Mouse (Mus musculus) urinary bladder, adult 18-20 months (tissue): ENCODE data around the gene Cadm4.
"Not testable (repeated sequence)": the region's sequence is repeated elsewhere in the genome, so short reads cannot be mapped to it uniquely, and the experiment has no call there.

Experiments
- DNase-seq, 2 experiments: peaks; one replicate each; pipeline ENCODE4 v3.0.0; 2022; ENCODE audit warnings: low spot score in 2 of 2, mixed read lengths in 2 of 2

Cadm4 gene

DNA sequence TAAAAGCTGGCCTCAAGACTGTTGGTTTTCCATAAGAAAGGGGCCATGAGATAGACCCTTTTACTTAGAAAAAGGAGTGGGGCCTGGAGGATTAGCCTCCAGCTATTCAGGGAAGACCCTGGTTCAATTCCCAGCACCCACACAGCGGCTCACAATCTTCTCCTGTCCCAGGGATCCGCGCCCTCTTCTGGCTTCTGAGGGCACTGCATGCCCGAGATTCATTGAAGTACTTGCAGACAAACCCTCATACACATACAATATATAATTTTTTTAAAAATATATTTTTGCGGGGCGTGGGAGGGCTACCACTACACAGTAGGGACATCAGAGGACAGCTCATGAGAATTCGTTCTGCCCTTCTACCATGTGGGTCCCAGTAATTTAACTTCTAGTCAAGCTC lies 19.1 kb downstream of the Cadm4 start:
- no peak for DNase-seq

DNA sequence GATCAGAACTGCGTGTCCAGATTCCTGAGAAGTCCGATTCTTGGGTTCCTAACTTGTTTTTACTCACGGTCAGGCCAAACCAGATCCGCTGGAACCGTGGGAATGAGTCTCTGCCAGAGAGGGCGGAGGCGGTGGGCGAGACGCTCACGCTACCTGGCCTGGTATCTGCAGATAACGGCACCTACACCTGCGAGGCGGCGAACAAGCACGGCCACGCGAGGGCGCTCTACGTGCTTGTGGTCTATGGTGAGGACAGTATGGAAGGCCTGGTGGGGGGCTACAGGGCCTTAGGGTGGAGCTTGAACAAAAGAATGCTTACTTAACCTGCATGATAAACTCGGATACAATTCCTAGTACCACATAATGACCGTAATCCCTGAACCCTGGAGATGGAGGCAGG lies 19.7 kb downstream of the Cadm4 start:
- no peak for DNase-seq

DNA sequence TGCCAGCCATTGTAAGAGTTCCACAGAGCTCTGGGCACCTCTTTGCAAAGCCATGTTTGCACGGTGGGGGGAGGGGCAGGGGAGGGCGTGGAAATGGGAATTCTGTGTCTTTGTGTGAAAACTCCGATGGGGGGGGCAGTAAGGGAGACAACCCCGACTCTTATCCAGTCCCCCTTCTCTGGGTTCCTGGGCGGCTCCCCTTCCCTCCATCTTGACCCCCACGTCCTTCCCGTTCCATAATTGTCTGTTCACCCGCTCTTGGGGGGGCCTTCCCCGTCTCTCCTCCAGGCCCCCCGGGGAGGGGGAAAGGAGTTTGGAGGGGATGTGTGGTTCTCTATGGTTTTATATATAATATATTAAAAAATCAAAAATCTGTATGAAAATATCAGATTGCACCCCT lies 22.2 kb downstream of the Cadm4 start:
- DNase-seq: no peak

DNA sequence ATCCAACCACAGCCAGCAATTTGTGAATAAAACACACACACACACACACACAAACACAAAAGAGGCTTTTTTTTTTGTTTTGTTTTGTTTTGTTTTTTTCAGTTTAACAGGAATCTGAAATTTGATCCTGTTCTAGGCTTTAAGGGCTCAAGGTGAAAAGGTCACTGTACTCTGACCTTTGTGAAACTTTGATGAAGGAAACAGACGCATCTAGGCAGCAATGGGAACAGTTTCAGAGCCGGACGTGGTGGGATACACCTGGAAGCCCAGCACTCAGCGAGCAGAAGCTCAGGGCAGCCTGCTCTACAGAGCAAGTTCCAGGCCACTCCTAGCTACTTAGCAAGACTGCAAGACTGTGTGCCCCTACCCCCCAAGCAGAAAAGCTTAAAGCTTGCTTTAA lies 23.0 kb downstream of the Cadm4 start:
- no peak for DNase-seq

DNA sequence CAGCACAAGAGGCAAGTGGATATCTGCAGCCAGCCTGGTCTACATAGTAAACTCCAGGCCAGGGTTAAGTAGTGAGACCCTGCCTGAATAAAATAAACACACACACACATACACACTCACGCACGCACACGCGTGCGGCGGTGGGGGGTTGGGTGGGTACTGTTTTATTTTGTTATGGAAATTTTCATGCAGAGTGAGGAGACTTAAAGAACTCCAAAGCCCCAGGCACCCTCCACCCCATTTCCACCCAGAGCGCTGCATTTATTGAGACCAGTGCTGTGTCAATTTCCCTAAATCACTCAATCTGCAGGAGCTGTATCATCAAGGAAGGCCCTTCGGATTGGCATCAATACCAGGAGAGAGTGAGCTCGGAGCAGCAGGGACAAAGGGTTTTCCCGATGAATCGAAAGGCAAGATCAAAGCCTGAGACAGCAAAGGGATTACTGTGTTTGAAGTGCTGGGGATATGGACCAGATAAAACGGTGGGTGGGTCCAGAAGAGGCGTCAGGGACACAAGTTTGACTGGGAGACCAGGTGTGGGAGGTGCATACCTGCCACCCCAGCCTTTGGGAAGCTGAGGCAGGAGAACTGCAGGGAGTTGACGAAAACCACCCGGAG lies 23.7 kb downstream of the Cadm4 start:
- no peak for DNase-seq

DNA sequence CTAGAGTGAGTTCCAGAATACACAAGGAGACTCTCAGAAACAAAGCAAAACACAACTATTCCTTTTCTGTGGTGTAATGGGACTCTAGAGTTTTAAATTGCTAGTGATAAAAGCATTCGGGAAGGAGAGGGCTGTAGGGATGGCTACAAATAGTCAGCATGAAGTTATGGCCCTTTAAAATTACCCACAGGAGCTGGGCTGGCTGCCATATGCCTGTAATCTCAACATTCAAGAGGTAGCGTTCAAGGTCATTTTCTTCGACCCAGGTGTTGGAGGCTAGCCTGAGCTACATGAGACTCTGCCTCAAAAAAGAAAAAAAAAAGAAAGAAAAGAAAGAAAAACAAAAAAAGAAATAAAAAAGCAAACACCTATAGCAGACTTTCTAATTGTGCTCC lies 24.2 kb downstream of the Cadm4 start:
- DNase-seq: no peak

DNA sequence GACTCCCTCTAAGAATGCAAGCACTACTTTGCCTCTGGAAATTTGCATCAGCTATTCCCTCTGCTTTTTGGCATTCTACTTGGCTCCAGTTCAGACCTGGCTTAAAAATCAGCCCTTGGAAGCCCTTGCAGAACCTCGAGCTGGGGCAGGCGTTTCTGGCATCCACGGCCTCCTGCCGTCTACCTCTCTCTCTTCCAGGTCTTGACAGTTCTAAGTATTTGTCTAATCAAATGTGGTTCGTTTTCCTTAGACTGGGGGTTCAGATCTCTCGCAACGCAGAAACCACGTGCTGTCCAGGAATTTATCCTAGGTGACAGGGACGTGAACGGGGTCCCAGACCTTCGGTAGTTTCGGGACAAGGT lies 24.6 kb downstream of the Cadm4 start:
- DNase-seq: peak; percentile 25 to 34

DNA sequence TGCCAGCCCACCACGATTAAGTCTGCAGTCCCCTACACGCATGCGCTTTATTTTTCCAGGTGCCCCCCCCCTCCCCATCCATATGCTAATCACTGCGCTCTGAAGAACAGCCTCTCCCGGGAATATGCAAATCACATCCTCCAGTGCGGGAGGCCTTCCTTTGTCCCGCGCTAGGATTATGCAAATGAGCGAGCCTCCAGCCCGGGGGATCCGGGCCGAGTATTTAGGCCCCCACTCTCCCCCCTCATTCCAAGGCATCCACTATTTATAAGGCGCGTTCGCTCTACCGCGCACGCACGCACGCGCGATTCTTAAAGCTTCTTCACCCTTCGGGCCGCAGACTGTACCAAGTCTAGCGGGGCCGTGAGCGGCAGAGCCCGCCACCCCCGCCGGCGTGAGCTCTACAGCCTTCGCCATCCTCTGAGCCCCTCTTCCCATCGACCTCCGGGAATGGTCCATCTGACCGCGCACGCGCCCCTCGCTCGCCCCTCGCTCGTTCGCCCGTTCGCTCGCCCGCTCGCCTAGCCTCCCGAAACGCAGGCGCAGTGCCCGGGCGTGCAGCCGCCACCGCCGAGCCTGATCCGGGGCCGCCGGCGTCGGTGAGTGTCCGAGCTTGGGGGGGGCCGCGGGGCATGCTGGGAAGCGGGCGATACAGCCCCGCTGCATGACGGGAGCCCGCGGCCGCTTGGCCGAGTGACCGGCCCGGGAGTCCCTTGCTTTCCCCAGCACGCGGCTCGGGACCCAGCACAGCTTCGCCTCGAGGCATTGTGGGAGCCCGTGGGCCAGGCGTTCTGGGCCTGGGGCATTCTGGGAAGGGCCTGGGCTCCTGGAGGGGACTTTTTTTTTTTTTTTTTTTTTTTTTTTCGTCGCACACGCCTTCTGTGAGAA lies 25.3 kb downstream of the Cadm4 start, which contains the start of gene Zfp428:
TSS of gene Zfp428 (plus strand) at position 169 of the 888 bp plus-strand sequence.
- peak; percentile 72 to 82 for DNase-seq

DNA sequence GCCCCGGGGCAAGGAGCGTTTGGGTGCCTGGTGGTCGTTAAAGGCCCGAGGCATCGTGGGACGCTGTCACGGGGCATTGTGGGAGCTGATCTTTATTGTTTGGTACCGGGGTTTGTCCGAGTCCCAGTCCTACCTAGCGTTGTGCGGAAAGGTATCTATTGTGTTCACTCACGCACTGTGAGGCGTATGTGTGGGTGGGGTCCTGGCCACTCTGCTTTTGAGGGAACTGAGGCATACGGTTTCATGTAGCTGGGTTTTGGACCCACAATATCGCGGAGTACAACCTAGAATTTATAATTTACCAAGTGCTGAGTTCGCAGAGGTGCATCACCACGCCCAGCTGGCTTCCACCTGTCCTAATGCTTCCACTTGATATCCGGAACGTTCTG lies 25.9 kb downstream of the Cadm4 start:
- no peak for DNase-seq

DNA sequence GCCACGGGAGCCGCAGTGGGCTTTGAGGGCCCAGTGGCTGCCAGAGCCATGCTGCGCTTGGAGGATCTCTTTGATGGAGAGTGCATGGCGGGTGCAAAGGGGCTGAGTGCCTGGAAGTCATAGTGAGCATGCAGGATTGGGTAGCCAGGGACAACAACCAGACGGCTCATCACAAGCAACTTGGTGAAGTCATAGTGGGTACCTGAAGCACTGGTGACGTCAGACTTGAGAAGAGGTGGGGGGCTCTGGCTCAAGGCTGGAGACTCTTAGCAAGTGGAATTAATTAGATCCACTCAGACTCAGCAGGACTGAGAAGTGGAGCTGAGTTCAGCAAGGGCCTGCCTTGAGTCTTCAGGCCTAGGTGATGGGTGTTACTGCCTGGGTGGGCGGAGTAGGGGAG lies 30.5 kb downstream of the Cadm4 start, which contains the start of gene AC161166.1:
TSS of gene AC161166.1 (minus strand) at position 101 of the 400 bp plus-strand sequence.
- no peak for DNase-seq

DNA sequence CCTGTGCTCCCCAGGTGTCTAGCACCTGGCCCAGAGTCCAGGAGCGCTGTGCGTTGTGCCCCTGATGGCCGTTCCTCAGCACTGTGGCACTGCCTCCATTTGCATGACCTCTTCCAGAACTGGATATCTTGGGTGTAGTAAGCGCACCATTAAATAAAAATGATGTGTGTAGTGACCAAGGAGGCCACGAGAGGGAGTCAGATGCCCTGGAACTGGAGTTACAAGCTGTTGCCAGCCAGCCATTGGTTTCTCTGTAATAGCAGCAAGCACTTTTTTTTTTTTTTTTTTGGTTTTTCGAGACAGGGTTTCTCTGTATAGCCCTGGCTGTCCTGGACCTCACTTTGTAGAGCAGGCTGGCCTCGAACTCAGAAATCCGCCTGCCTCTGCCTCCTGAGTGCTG lies 34.5 kb downstream of the Cadm4 start:
- DNase-seq: not testable (repeated sequence)

DNA sequence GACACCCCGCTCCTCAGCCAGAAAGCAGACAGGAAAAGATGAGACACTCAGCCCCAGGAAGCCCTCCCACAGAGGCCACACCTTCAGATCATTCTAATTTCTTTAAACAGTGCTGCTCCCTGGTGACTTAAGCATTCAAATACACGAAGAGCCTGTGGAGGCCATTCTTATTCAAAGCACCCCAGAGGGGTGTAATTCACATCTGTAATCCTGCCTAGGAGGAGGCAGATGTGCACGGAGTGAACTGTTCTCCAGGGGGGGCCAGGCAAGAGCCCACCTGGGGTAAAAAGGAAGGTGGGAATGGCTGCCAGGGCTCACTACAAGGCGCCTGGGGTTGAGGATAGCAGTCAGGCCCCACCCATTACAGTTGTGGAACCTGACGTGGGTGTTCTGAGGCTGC lies 35.3 kb downstream of the Cadm4 start:
- DNase-seq: no peak

DNA sequence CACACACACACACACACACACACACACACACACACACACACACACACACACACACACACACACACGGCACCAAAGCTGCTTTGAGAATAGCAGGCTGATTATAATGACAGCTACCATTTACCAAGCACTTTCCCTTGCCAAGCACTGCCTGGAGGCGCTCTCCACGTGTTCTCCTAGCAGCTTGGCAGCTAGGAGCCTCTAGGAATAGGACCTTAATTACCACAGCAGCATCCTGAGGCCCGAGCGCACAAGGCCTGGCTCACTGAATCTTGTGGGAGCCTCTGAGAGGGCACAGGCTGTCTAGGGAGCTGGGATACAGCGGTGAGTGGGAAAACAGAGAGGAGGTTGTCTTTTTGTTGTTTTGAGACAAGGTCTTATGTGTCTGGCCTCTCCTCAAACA lies 35.8 kb downstream of the Cadm4 start:
- no peak for DNase-seq

DNA sequence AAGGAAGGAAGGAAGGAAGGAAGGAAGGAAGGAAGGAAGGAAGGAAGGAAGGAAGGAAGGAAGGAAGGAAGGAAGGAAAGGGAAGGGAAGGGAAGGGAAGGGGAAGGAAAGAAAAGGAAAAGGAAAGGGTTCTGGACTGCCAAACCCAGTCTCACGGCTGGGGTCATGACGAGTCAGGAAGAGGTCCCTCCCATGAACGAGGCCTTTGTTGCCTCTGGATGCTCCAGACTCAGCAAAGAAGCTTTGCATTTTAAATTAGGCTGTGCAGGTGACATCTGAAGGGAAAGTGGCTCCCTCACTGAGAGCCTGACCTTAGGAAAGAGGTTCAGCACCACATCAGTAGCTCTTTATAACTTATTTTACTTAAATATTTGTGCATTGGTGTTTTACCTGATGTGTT lies 37.3 kb downstream of the Cadm4 start:
- DNase-seq: no peak

DNA sequence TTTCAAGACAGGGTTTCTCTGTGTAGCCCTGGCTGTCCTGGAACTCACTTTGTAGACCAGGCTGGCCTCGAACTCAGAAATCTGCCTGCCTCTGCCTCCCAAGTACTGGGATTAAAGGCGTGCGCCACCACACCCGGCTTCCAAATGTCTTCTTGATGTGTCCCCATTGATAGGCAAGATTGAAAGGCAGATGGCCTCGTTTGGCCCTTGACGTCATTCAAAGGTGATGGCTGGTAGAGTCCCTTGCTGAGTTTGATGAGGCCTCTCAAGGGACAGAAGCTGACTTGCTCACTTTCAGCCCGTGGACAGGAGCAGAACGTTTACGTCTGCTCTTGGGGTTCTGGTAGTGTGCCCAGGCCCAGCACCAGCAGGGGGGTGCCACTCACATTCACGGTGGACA lies 38.2 kb downstream of the Cadm4 start:
- DNase-seq: not testable (repeated sequence)

DNA sequence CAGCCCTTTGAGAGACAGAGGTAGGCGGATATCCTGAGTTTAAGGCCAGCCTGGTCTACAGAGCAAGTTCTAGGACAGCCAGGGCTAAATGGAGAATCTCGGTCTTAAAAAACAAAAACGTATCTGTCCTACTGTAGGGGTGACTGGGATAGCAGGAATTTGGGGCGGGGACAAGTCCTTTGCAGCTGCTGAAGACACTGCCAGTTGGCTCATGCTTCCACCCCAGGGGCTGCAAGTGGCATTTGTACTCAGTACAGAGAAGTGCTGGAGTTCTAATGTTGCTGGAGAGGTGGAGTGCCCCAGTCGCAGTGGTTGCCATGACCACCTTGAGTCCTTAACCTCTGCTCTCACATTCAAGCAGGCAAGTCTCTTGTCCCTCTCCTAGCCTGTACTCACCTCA lies 41.0 kb downstream of the Cadm4 start:
- no peak for DNase-seq

DNA sequence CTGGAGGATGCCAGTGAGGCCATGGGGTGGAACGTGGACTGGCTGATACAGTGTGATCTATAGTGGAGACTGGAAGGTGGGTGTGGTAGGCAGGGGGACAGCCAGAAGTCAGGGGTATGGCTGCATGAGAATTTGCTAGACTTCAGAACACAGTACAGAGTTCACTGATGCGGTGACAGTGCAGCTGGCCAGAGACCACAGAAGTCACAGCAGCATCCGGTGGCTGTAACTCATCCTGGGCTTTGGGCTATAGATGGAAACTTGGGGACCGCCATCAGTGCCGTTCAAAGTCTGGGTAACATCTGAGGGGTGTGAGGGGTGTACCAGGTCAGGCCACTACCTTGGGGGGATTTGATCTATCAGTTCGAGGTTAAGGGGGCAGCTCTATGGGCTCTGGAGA lies 41.9 kb downstream of the Cadm4 start:
- DNase-seq: no peak

DNA sequence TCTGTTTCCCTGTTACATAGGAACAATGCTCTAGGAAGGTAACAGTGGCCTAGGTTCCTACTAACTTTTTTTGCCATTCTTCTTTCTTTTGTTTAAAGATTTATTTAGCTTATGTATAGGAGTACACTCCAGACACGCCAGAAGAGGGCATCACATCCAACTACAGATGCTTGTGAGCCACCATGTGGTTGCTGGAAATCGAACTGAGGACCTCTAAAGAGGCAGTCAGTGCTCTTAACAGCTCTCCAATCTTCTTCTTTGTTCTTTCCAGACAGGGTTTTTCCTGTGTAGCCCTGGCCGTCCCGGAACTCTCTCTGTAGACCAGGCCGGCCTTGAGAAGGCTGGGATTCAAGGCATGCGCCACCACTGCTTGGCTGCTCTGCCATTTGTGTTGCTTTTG lies 43.2 kb downstream of the Cadm4 start:
- no peak for DNase-seq

DNA sequence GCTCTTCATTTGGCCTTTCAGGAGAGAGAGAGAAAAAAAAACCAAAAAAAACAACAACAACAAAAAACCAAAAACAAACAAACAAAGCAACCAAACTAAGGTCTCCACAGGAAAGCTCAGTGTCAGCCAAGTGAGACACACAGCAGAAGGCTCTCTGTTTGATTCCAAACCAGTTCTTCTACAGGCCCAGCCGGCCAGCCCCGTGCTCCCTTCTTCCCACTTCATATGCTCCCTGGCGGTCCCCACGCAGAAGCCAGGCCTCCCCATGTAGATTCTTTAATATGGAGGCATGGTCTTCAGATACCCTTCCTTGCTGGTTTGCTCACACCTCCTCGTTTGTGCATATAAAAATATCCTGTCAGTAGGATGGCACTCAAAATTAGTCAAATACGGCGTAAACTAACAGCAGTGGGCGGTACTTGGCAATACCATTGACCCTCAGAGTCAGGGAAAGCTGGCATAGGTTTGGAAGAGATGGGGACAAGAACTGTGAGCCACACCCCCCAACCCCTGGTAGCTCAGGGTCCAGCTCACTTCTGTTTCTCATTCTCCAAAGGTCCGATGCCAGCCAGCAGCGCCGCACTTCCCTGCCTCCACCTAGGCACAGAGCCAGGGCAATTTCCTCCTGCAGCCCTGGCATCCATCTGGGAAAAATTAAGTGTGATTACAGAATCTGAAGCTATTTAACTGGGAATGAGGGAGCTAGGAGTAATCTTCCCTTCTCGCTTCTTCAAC lies 44.0 kb downstream of the Cadm4 start:
- no peak for DNase-seq

DNA sequence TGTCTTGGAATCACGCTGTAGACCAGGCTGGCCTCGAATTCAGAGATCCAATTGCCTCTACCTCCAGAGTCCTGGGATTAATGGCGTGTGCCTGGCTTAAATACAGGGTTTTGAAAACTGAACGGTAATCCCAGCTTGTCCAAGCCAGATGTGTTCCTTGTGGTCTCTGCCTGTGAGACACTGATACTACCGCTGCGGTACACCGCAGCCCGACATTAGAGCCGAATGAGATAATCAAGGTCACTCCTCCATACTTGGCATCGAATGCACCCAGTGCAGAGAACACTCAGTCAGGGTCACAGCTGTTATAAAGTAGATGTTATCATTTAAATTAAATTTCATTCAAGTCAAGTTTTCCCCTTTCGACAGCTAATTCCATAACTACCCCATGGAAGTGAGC lies 47.0 kb downstream of the Cadm4 start:
- no peak for DNase-seq

DNA sequence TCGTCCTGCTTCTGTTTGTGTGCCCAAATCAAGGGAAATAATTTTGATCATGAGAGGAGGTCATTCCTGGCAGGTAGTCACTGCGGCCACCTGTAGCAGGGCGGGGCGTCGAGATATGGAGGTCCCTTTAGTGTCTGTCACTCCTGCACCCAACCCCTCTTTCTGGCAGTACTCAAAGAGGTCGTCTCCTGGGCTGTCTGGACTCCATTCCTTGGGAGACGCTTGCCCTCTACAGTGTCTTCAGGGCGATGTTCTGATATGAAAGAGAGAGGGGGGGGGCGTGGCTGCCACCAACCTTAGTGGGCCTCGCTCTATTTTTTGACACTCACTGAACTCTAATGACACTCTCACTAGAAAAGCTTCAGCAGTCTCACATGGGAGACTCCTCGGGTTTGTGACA lies 47.8 kb downstream of the Cadm4 start:
- DNase-seq: no peak

DNA sequence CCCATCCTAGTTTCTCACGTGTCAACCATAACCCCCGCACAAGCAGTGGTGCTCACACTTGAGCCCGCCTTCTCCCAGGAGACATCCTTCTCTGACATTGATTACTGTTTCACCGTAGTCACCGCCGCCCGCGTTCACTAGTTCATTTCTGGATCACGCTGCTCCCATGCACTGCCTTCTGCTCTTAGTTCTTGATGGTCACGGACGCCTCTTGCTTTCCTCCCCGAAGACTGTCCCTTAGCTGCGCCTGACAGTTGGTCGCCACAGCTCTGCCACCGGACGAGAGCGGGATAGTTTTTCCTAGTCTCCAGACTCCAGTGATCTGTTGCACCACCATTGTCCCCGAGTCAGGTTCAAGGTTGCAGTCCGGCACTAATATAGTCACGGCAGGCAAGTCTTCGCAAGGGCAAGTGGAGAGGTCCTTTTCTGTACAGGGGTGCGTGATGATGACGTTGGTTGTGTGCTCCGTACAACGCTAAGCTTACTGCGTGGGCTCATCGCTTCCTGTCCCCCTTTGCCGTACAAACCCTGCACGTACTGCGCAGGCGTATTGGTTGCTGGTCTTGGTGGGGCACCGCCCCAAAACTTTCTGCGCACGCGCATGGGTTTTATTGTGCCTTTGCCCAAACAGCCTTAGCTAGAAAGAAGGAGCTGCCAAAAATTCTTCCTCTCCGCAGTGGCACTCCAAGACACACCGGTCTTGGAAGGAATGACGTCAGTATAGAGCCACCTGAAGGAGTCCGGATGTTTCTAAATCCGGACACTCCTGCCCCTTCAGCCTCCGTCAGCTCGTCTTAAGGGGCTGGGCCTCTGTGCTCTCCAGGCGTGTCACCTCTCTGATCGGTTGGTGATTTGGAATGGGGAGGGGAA lies 48.5 kb downstream of the Cadm4 start, which contains the start of gene Irgq:
TSS of gene Irgq (plus strand) at position 628 of the 870 bp plus-strand sequence.
- peak; percentile 97 to 99 for DNase-seq
